Mouse (Mus musculus): ENCODE data around the gene Havcr1.
"Not testable (repeated sequence)": the region's sequence is repeated elsewhere in the genome, so short reads cannot be mapped to it uniquely, and the experiment has no call there.

Gene Havcr1

DNA sequence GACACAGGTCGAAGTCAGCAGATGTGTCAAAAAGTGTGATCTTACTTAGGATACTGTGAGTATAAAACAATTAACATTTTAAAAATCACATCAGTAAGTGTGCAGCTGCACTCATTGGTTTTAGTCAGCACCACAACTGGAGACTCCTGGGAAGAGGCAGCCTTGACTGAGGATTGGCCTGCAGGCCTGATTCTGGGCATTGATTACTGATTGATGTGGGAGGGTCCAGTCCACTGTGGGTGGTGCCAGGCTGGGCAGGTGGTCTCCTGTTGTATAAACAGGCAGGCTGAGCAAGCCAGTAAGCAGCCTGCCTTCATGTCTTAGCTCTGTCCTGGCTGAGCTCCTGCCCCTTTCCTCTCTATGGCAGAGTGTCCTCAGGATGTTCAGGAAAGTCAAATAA, at the start of gene Havcr1:
Gene Havcr1, plus strand, starts transcription at position 5 of the 400 bp plus-strand sequence.
- DNase-seq (ENCODE audit: low read depth, low spot score): not testable (repeated sequence)

DNA sequence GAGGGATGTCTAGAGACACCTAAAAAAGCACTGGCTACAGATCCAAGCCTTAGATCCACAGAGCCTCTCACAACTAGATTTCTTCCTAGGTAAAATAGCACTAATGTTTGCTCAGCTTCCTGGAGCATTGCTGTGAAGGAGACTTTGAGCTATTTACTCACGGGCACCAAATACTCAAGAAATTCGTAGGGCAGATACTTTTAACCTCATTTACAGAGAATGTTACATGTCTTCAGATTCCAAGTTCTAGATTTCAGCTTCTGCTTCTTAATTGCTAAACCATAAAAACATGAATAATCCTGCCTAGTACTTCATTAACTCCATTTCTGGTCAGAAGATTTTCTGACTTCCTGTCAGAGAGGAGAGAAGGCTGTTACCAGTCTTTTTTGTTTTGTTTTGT, 44.7 kb upstream of the Havcr1 start:
- Histone ChIP-seq H3K36me3 (ENCODE audit: control insufficient read depth, insufficient read depth, low read length, poor library complexity, severe bottlenecking) (no peaks in the 10 kb centered on the region), H3K27me3 (ENCODE audit: control insufficient read depth, insufficient read depth, low read length, poor library complexity, severe bottlenecking) (no peaks in the 10 kb centered on the region)
- DNase-seq (ENCODE audit: low read depth, low spot score): no peak

More for the DNA sequence above, at the start of gene Havcr1:
- H3K27me3 ChIP-seq (ENCODE audit: control insufficient read depth, insufficient read depth, low read length, poor library complexity, severe bottlenecking); H3K36me3 ChIP-seq (ENCODE audit: control insufficient read depth, insufficient read depth, low read length, poor library complexity, severe bottlenecking): not testable (repeated sequence)

DNA sequence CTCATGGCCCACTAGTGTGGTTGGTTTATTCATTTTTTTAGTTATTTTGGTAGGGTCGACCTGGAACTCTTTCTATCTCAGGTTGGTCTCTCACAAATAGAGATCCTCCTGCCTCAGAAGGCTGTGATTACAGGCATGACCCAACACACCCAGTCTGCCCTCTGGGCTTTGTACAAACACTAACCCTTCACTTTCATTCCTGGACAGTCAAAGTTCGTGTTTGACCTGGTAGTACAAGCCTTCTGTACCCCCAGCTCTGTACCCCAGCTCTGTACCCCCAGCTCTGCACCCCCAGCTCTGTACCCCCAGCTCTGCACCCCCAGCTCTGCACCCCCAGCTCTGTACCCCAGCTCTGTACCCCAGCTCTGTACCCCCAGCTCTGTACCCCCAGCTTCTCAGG, 39.0 kb upstream of the Havcr1 start:
- not testable (repeated sequence) for H3K27me3 ChIP-seq (ENCODE audit: control insufficient read depth, insufficient read depth, low read length, poor library complexity, severe bottlenecking); H3K36me3 ChIP-seq (ENCODE audit: control insufficient read depth, insufficient read depth, low read length, poor library complexity, severe bottlenecking); DNase-seq (ENCODE audit: low read depth, low spot score)

DNA sequence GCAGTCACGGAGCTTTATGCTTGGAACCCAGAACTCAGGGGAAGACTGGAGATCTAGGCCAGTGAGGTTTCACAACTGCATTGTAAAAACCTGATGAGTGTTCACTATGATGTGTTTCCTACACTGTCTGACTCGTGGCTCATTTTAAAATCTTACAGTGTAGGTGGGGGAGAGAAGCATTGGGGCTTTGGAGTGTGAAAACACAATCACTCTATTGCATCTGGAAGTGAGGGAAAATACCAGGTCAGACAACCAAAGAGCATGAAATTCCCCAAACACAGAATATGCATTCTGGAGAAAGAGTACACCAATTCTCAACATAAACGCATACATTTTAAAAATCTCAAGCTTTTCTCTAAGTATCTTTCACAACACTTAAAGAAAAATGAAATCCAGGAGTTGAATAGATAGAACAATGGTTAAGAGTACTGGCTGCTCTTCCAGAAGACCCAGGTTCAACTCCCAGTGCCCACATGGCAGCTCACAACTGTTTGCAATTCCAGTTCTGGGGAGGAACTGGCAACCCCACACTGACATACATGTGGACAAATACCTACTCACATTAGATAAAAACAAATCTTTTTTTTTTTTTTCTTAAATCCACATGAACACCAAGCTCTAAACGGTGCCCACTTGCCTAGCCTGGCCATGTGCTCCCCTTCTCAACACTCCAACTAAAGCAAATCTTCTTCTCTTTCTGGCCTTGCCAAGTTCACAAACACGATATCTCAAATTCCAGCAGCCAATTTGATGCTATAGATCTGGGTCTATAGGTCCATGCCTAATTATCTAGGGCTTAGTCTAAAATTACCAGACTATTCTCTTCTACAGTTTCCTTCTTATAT, 37.2 kb upstream of the Havcr1 start:
- H3K27me3 ChIP-seq (ENCODE audit: control insufficient read depth, insufficient read depth, low read length, poor library complexity, severe bottlenecking): no peaks in the 10 kb centered on the region
- no peaks in the 10 kb centered on the region for H3K36me3 ChIP-seq (ENCODE audit: control insufficient read depth, insufficient read depth, low read length, poor library complexity, severe bottlenecking)
- DNase-seq (ENCODE audit: low read depth, low spot score): no peak

DNA sequence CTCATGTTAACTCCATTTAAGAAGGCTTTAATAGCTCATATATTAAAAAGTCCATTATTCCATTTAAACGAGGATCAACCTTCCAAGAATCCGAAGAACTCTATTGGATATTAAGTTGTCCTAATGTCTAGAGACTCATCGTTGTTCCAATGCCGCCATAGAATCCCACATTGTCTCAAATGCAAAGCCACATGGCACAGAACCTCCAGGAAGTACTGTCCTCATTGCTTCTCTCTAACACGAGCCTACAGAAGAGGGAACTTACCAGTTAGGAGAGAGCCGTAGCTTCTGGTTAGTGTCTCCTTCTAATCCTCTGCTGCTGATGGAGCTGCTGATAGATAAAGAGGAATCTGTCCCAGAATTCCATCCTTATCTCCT, 36.6 kb upstream of the Havcr1 start:
- Histone ChIP-seq H3K27me3 (ENCODE audit: control insufficient read depth, insufficient read depth, low read length, poor library complexity, severe bottlenecking) (no peaks in the 10 kb centered on the region), H3K36me3 (ENCODE audit: control insufficient read depth, insufficient read depth, low read length, poor library complexity, severe bottlenecking) (no peaks in the 10 kb centered on the region)
- DNase-seq (ENCODE audit: low read depth, low spot score): no peak

DNA sequence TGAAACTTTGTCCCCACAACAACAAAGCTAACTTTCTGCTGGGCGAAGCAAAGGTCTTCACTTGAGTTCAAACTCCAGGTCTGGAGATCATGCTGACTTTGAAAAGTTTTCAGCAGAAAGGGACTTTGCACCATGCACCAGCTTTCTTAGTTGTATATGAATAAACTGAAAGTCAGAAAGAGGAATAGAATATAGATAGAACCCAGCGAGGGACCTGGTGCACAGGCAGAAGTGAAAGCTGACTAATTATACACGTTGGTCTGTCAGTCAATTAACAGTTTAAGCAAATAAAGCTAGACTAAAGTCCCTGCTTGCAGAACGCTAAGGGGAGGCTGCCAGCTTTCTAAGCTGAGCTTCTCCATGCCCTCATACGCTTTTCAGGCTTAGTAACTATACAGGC, 36.0 kb upstream of the Havcr1 start:
- Histone ChIP-seq H3K36me3 (ENCODE audit: control insufficient read depth, insufficient read depth, low read length, poor library complexity, severe bottlenecking) (no peaks in the 10 kb centered on the region), H3K27me3 (ENCODE audit: control insufficient read depth, insufficient read depth, low read length, poor library complexity, severe bottlenecking) (no peaks in the 10 kb centered on the region)
- DNase-seq (ENCODE audit: low read depth, low spot score): peak; percentile 45

DNA sequence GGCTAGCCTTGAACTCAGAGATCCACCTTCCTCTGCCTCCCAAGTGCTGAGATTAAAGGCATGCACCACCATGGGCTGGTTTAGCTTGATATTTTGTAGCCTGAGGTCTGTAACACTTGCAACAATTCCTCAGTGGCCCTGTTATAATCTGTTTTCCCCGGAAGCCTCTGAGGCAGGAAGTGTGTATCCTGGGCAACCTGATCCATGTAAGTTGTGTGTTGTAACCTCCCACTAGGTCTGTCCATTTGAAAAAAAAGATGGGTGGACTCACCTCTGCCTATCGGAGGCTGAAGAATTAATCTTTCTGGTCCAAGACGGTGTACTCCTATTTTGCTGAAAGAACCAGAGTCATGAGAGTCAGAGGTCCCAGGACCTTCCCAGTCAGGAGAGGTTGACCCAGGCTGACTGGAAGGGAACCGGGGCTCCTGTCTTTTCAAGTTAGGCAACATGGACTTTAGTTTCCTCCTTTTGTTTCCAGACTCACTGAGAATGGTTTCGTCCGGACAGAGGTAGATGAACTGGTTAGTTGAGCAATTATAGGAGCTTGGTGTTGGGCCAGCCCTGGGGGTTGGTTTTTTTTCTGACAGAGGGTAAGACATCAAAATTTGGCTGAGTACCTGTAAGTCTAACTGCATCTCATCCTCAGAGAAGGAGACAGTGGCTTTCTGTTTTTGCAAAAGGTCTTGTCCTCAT, 28.1 kb upstream of the Havcr1 start, which contains the start of gene Timd2:
Gene Timd2, minus strand, starts transcription at position 398 of the 693 bp plus-strand sequence.
- no peaks in the 10 kb centered on the region for H3K36me3 ChIP-seq (ENCODE audit: control insufficient read depth, insufficient read depth, low read length, poor library complexity, severe bottlenecking)
- DNase-seq (ENCODE audit: low read depth, low spot score): no peak
- no peaks in the 10 kb centered on the region for H3K27me3 ChIP-seq (ENCODE audit: control insufficient read depth, insufficient read depth, low read length, poor library complexity, severe bottlenecking)

DNA sequence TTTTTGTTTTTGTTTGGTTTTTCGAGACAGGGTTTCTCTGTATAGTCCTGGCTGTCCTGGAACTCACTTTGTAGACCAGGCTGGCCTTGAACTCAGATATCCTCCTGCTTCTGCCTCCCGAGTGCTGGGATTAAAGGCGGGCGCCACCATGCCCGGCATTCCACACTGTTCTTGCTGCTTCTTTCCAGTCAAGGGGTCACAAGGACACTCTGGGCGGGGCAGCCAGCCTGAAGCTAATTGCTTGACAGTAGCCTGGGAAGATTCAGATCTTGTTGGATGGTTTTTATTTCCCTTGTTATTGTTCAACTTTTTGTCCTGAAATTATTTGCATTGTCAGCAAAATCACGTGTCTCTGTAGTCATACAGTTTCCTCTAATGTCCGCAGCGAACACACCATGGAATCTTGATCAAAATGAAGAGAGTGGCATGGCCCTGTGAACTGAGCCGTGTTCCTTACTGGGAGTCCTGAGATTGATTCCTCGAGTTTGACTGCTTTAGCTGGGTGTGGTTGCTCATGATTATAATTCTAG, 3.3 kb upstream of the Havcr1 start:
- DNase-seq (ENCODE audit: low read depth, low spot score): no peak
- no peaks in the 10 kb centered on the region for H3K36me3 ChIP-seq (ENCODE audit: control insufficient read depth, insufficient read depth, low read length, poor library complexity, severe bottlenecking)
- H3K27me3 ChIP-seq (ENCODE audit: control insufficient read depth, insufficient read depth, low read length, poor library complexity, severe bottlenecking): no peaks in the 10 kb centered on the region

DNA sequence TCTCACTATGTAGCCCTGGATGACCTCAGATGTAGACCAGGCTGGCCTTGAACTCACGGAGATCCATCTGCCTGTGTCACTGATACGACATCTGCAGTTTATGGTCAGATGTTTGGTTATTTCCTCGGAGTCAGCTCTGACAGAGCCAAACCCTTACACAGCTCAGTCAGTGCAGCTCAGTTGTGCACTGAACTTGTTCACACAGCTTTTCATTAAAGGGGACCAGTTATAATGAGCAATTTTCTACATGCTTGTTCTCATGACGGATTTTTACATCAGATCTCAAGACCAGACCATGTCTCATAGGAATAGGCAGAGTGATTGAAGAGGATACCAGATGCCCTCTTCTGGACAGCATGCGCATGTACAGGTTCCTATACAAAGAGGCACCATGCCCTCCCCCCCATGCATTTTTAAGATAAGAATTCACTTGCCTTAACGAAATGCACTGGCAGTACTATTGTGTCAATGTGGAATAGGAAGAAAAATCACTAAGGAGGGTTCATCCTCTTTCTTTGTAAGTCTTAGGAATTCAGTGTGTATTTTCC, 1.6 kb upstream of the Havcr1 start:
- no peaks in the 10 kb centered on the region for H3K27me3 ChIP-seq (ENCODE audit: control insufficient read depth, insufficient read depth, low read length, poor library complexity, severe bottlenecking)
- DNase-seq (ENCODE audit: low read depth, low spot score): peak; percentile 54
- no peaks in the 10 kb centered on the region for H3K36me3 ChIP-seq (ENCODE audit: control insufficient read depth, insufficient read depth, low read length, poor library complexity, severe bottlenecking)

DNA sequence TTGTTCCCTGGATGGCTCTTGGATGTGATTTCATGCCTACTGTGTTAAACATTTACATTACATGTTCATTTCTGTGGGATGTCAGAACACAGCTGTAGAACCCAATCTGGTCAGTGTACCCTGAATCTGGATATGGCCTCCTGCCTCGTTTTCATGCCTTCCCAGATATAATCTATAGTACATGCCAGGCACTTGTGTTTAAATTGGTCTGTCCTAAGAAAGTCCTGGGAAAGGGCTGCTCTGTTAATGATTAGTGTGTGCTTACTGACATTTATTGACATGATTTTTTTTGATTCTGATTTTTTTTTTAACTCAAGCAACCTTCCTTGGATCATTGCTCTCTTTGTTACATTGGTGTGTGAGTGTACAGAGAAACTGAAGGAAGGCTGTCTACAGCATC, 263 bp upstream of the Havcr1 start:
- Histone ChIP-seq H3K36me3 (ENCODE audit: control insufficient read depth, insufficient read depth, low read length, poor library complexity, severe bottlenecking) (no peaks in the 10 kb centered on the region), H3K27me3 (ENCODE audit: control insufficient read depth, insufficient read depth, low read length, poor library complexity, severe bottlenecking) (no peaks in the 10 kb centered on the region)
- DNase-seq (ENCODE audit: low read depth, low spot score): no peak

DNA sequence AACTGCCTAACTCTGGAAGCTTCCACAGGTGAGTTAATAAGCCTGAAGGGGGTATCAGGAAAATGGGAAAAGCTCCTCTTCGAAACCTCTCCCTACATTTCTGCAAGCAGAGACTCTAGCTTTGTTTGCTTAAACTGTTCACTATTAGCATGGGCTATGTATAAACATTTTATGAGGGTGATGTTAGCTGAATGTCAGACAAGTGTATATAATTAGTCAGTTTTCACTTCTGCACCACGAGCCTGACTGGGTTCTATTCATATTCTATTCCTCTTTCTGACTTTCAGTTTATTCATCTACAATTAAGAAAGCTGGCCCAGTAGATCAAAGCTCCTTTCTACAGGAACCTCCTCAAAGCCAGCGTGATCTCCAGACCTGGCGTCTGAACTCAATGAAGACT, 4.6 kb downstream of the Havcr1 start:
- no peaks in the 10 kb centered on the region for H3K36me3 ChIP-seq (ENCODE audit: control insufficient read depth, insufficient read depth, low read length, poor library complexity, severe bottlenecking)
- H3K27me3 ChIP-seq (ENCODE audit: control insufficient read depth, insufficient read depth, low read length, poor library complexity, severe bottlenecking): no peaks in the 10 kb centered on the region
- DNase-seq (ENCODE audit: low read depth, low spot score): no peak

DNA sequence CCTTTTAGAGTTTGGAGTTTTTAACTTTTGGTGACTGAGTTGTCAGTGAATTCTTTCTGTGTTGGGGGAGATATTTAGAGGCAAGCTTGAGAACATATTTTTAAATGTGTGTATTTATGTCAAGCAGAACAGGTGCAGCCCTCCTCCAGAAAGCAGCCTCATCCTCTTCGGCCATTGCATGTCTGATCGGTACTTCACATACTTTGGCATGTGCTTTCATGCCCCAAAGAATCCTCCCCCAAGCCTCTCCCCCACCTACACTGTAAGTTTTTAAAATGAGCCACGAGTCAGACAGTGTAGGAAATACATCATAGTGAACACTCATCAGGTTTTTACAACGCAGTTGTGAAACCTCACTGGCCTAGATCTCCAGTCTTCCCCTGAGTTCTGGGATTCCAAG, 6.0 kb downstream of the Havcr1 start:
- H3K36me3 ChIP-seq (ENCODE audit: control insufficient read depth, insufficient read depth, low read length, poor library complexity, severe bottlenecking): no peaks in the 10 kb centered on the region
- peak; percentile 8 for DNase-seq (ENCODE audit: low read depth, low spot score)
- H3K27me3 ChIP-seq (ENCODE audit: control insufficient read depth, insufficient read depth, low read length, poor library complexity, severe bottlenecking): no peaks in the 10 kb centered on the region

DNA sequence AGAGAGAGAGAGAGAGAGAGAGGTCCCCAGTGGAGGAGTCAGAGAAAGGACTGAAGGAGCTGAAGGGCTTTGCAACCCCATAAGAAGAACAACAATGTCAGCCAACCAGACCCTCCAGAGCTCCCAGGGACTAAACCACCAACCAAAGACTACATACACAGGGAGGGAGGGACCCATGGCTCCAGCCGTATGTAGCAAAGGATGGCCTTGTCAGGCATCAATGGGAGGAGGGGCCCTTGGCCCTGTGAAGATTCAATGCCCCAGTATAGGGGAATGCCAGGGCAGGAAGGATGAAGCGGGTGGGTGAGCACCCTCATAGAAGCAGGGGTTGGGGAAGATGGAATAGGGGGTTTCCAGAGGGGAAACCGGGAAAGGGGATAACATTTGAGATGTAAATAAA, 6.8 kb downstream of the Havcr1 start:
- H3K36me3 ChIP-seq (ENCODE audit: control insufficient read depth, insufficient read depth, low read length, poor library complexity, severe bottlenecking): no peaks in the 10 kb centered on the region
- DNase-seq (ENCODE audit: low read depth, low spot score): no peak
- no peaks in the 10 kb centered on the region for H3K27me3 ChIP-seq (ENCODE audit: control insufficient read depth, insufficient read depth, low read length, poor library complexity, severe bottlenecking)

DNA sequence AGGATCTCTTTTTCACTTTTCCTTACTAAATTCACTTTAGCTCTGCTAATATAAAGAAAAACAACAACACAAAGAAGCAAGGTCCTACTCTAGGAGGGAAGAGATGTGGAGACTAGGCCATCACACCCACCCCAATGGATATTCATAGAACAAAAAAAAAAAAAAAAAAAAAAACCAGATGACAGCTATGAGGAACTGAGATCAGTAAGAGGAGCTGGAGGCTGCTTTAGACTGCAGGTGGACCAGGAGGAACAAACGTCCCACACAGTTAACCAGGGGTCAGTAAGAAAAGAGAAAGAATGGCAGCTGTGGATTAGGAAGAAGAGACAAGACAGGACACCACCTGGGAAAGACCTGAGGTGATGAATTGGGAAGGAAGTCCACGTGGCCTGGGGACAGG, 13.1 kb downstream of the Havcr1 start:
- DNase-seq (ENCODE audit: low read depth, low spot score): peak; percentile 12
- no peaks in the 10 kb centered on the region for H3K27me3 ChIP-seq (ENCODE audit: control insufficient read depth, insufficient read depth, low read length, poor library complexity, severe bottlenecking)
- H3K36me3 ChIP-seq (ENCODE audit: control insufficient read depth, insufficient read depth, low read length, poor library complexity, severe bottlenecking): no peaks in the 10 kb centered on the region

DNA sequence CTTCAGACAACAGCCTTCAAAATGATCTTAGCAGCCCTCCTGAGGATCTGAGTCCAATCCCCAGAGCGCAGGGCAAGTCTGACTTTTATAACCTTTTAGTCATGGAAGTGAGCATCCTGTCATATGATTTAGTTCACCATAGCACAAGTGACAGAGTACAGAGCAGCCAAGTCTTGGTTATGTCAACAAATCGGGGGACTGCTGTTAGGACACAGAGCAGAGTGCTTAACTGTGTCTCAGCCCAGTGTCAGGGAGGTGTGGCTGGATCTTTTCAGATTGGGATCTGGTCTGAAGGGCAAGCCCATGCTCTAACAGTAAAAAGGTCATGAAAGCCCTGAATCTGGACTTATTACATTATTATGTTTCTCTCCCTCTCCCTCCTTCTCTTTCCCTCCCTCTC, 18.8 kb downstream of the Havcr1 start:
- no peak for DNase-seq (ENCODE audit: low read depth, low spot score)
- no peaks in the 10 kb centered on the region for H3K27me3 ChIP-seq (ENCODE audit: control insufficient read depth, insufficient read depth, low read length, poor library complexity, severe bottlenecking)
- H3K36me3 ChIP-seq (ENCODE audit: control insufficient read depth, insufficient read depth, low read length, poor library complexity, severe bottlenecking): no peaks in the 10 kb centered on the region

Measured in splenic B cell, adult 2 months (primary cell).